Mouse (Mus musculus) megakaryocyte, embryonic 14.5 days (primary cell): ENCODE results near the gene Ism1.

ENCODE experiments used
- FLI1 ChIP-seq: IDR thresholded peaks from 2 replicates; pipeline ENCODE4 v1.6.1; 2012; ENCODE audit warnings: low read length, inconsistent platforms, mixed read lengths
- GATA1 ChIP-seq: IDR thresholded peaks from 3 replicates; pipeline ENCODE4 v1.6.1; 2012; ENCODE audit warnings: mixed read lengths, low read length, inconsistent platforms, borderline replicate concordance

DNA sequence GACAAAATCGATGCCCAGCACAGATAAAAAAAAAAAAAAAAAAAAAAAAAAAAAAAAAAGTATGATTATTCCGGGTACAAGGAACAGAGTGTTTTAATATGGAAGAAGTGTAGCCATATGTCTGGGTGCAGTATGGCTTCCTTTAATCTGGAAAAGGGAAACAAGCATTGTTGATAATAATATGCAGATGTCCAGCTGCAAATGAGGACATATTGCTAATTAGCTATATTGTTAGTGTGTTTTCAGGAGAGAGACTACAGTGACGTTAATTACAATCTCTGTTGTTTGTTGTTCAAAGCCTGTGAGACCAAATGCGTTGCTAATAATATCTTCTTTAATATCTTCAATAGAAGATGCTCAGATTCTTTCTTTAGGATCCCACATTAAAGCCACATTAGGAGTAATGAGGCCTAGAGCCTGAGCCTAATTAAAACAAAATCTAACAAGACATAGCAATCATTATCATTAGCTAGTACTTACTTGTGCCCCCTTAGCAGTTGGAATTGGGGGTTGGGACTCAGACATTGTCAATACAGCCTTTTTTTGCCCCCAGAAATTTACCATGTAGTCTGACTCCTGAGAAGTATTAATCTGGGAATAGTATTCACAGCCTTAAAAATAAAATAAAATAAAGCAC, 46.3 kb downstream of the Ism1 start:
- no peak for TF ChIP-seq GATA1
- TF ChIP-seq FLI1, result no peak
